Mouse (Mus musculus): Measurements from ENCODE around the gene B3gnt2.

B3gnt2 gene

GRCm38 (mm10) chr11:22847732-22848648 is 12.8 kb downstream of the B3gnt2 start:
- no peak for DNase-seq (ENCODE audit: low spot score in 2 of 2)

- no peak for DNase-seq (ENCODE audit: low spot score in 2 of 2)
Measured at GRCm38 (mm10) chr11:22846960-22847731, 13.6 kb downstream of the B3gnt2 start.

GRCm38 (mm10) chr11:22846093-22846835 is 14.5 kb downstream of the B3gnt2 start:
- DNase-seq (ENCODE audit: low spot score in 2 of 2): no peak

- DNase-seq (ENCODE audit: low spot score in 2 of 2): no peak
Measured at GRCm38 (mm10) chr11:22844754-22845718, 15.7 kb downstream of the B3gnt2 start.

- DNase-seq (ENCODE audit: low spot score in 2 of 2): no peak
Measured at GRCm38 (mm10) chr11:22839456-22839855, 21.3 kb downstream of the B3gnt2 start.

- no peak for DNase-seq (ENCODE audit: low spot score in 2 of 2)
Measured at GRCm38 (mm10) chr11:22838361-22838760, 22.4 kb downstream of the B3gnt2 start.

GRCm38 (mm10) chr11:22836269-22836668 is 24.5 kb downstream of the B3gnt2 start:
- no peak for DNase-seq (ENCODE audit: low spot score in 2 of 2)

GRCm38 (mm10) chr11:22832600-22832999 is 28.2 kb downstream of the B3gnt2 start:
- no peak for DNase-seq (ENCODE audit: low spot score in 2 of 2)

GRCm38 (mm10) chr11:22831916-22832315 is 28.8 kb downstream of the B3gnt2 start:
- DNase-seq (ENCODE audit: low spot score in 2 of 2): no peak

- DNase-seq (ENCODE audit: low spot score in 2 of 2): no peak
Measured at GRCm38 (mm10) chr11:22830684-22831083, 30.1 kb downstream of the B3gnt2 start.

- no peak for DNase-seq (ENCODE audit: low spot score in 2 of 2)
Measured at GRCm38 (mm10) chr11:22830179-22830611, 30.6 kb downstream of the B3gnt2 start.

GRCm38 (mm10) chr11:22828988-22829632 is 31.7 kb downstream of the B3gnt2 start:
- DNase-seq (ENCODE audit: low spot score in 2 of 2): no peak

- DNase-seq (ENCODE audit: low spot score in 2 of 2): no peak
Measured at GRCm38 (mm10) chr11:22827514-22828080, 33.2 kb downstream of the B3gnt2 start.

- no peak for DNase-seq (ENCODE audit: low spot score in 2 of 2)
Measured at GRCm38 (mm10) chr11:22826665-22827064, 34.1 kb downstream of the B3gnt2 start.

GRCm38 (mm10) chr11:22826051-22826450 is 34.7 kb downstream of the B3gnt2 start:
- no peak for DNase-seq (ENCODE audit: low spot score in 2 of 2)

GRCm38 (mm10) chr11:22825548-22825947 is 35.2 kb downstream of the B3gnt2 start:
- DNase-seq (ENCODE audit: low spot score in 2 of 2): no peak

GRCm38 (mm10) chr11:22824049-22824705 is 36.6 kb downstream of the B3gnt2 start:
- no peak for DNase-seq (ENCODE audit: low spot score in 2 of 2)

GRCm38 (mm10) chr11:22821243-22821642 is 39.5 kb downstream of the B3gnt2 start:
- DNase-seq (ENCODE audit: low spot score in 2 of 2): no peak

- DNase-seq (ENCODE audit: low spot score in 2 of 2): no peak
Measured at GRCm38 (mm10) chr11:22818371-22818770, 42.4 kb downstream of the B3gnt2 start.

Data from frontal cortex, postnatal 14 days (tissue).